Mouse (Mus musculus) brain, embryonic 14.5 days (tissue): ENCODE measurements around the gene Pcolce. TPM values are rescaled to one million over a fixed set of nuclear protein-coding genes. Genes with fewer than 3 reads are reported as not detected.

Source experiments
- DNase-seq: peaks from one replicate; pipeline ENCODE4 v3.0.0-alpha.2; 2011; ENCODE audit warnings: low read depth
- CTCF ChIP-seq: fragments of 200-500 bp; IDR thresholded peaks from 2 replicates; pipeline ENCODE4 v1.5.1; 2012; ENCODE audit warnings: inconsistent platforms, mild to moderate bottlenecking, moderate library complexity, borderline replicate concordance; ENCODE audit not compliant: insufficient read depth, insufficient read length; ENCODE audit errors: extremely low read depth
- POLR2A ChIP-seq: fragments of 200-500 bp; IDR thresholded peaks from 2 replicates; pipeline ENCODE4 v1.6.1; 2012; ENCODE audit warnings: mild to moderate bottlenecking, inconsistent platforms, borderline replicate concordance; ENCODE audit not compliant: poor library complexity, insufficient read depth, insufficient read length, severe bottlenecking; ENCODE audit errors: extremely low read depth
- polyA plus RNA-seq: library from polyadenylated mRNA; depleted of rRNA; stranded (reverse); fragments of >200 nt; gene quantifications from 2 replicates; pipeline ENCODE4 v1.2.3, GENCODE M21; 2012

The Pcolce gene
- polyA plus RNA-seq, 1 experiment, result 30.4 TPM

GRCm38 (mm10) chr5:137645091-137645651 lies 31.6 kb upstream of the Pcolce start:
- TF ChIP-seq CTCF (no peak), POLR2A (no peak)
- DNase-seq, result peak; percentile 40

- TF ChIP-seq POLR2A, result no peak
- no peak for TF ChIP-seq CTCF
These were observed 30.9 kb upstream of the Pcolce start for GRCm38 (mm10) chr5:137644484-137644883.

GRCm38 (mm10) chr5:137642886-137643285 lies 29.3 kb upstream of the Pcolce start:
- no peak for DNase-seq

More at GRCm38 (mm10) chr5:137644484-137644883, 30.9 kb upstream of the Pcolce start:
- no peak for DNase-seq

GRCm38 (mm10) chr5:137641054-137641453 lies 27.5 kb upstream of the Pcolce start, which contains the start of gene Sap25:
Gene Sap25 (plus strand): TSS chr5:137641334.
- peak; percentile 24; the same call in 1 of the 2 replicates for TF ChIP-seq CTCF
- no peak for TF ChIP-seq POLR2A
- DNase-seq, result no peak

More at GRCm38 (mm10) chr5:137642886-137643285, 29.3 kb upstream of the Pcolce start:
- TF ChIP-seq POLR2A (no peak), CTCF (no peak)

GRCm38 (mm10) chr5:137639472-137639871 lies 25.9 kb upstream of the Pcolce start:
- no peak for TF ChIP-seq CTCF
- no peak for TF ChIP-seq POLR2A
- DNase-seq, result no peak

- no peak for DNase-seq
- TF ChIP-seq CTCF (no peak), POLR2A (no peak)
These were observed 20.0 kb upstream of the Pcolce start for GRCm38 (mm10) chr5:137633397-137634084.

- DNase-seq, result no peak
These were observed 18.0 kb upstream of the Pcolce start for GRCm38 (mm10) chr5:137631591-137631990.

GRCm38 (mm10) chr5:137631171-137631570 lies 17.6 kb upstream of the Pcolce start:
- no peak for DNase-seq
- TF ChIP-seq CTCF (no peak), POLR2A (no peak)

More at GRCm38 (mm10) chr5:137631591-137631990, 18.0 kb upstream of the Pcolce start:
- TF ChIP-seq POLR2A, result no peak
- no peak for TF ChIP-seq CTCF

GRCm38 (mm10) chr5:137630602-137631001 lies 17.0 kb upstream of the Pcolce start:
- peak; percentile 22 for DNase-seq
- no peak for TF ChIP-seq CTCF

GRCm38 (mm10) chr5:137629906-137630545 lies 16.4 kb upstream of the Pcolce start:
- TF ChIP-seq POLR2A, result no peak
- no peak for TF ChIP-seq CTCF
- no peak for DNase-seq

- DNase-seq, result peak; percentile 74
- TF ChIP-seq CTCF (no peak), POLR2A (no peak)
These were observed 15.7 kb upstream of the Pcolce start for GRCm38 (mm10) chr5:137629306-137629721.
